Mouse (Mus musculus): ENCODE results near the gene Cav3. TPM values are rescaled to one million over a fixed set of nuclear protein-coding genes. Genes with fewer than 3 reads are reported as not detected.

Cav3 gene
- total and polyA plus RNA-seq, 2 experiments from 2014 or later, result 0.13 TPM; not detected in 1

GRCm38 (mm10) chr6:112488821-112489180 is 29.5 kb downstream of the Cav3 start:
- TF ChIP-seq CTCF (IDR thresholded peaks at IDR 0.05; ENCODE audit: low read depth), result no peak
- Histone ChIP-seq H3K4me3 (ENCODE audit: low read depth, low read length) (peak overlapping the region; percentile 42), H3K27ac (ENCODE audit: low read depth, low read length) (no peak overlapping the region), H3K9ac (peak overlapping the region; percentile 35; the same call in 1 of the 2 replicates), H3K36me3 (ENCODE audit: insufficient read depth) (no peaks in the 10 kb centered on the region), H3K4me1 (ENCODE audit: insufficient read depth) (0 out of 2 replicates have a peak, but pooled peaks cover 4% of the 10 kb centered on the region), H3K4me2 (ENCODE audit: low read depth) (peak overlapping the region; percentile 72), H3K9me3 (ENCODE audit: low read length) (no peaks in the 10 kb centered on the region), H3K27me3 (ENCODE audit: insufficient read depth, low read length) (peaks cover 24% of the 10 kb centered on the region)
- no peak for ATAC-seq
- DNase-seq, result no peak
- 36% methylated on average over 24 of the region's 24 CpGs for WGBS

GRCm38 (mm10) chr6:112489181-112489909 is 30.0 kb downstream of the Cav3 start:
- H3K4me1 ChIP-seq (ENCODE audit: insufficient read depth), result 0 out of 2 replicates have a peak, but pooled peaks cover 4% of the 10 kb centered on the region
- peak overlapping the region; percentile 42 for H3K4me3 ChIP-seq (ENCODE audit: low read depth, low read length)
- 3% methylated on average over 72 of the region's 72 CpGs for WGBS
- no peaks in the 10 kb centered on the region for H3K36me3 ChIP-seq (ENCODE audit: insufficient read depth)
- peaks cover 24% of the 10 kb centered on the region for H3K27me3 ChIP-seq (ENCODE audit: insufficient read depth, low read length)
- ATAC-seq, result peak; percentile 44; the same call in 1 of the 2 replicates
- peak overlapping the region; percentile 72 for H3K4me2 ChIP-seq (ENCODE audit: low read depth)
- peak; percentile 55 for DNase-seq
- TF ChIP-seq CTCF (IDR thresholded peaks at IDR 0.05; ENCODE audit: low read depth), result peak; percentile 49
- H3K27ac ChIP-seq (ENCODE audit: low read depth, low read length), result no peak overlapping the region
- peak overlapping the region; percentile 35; the same call in 1 of the 2 replicates for H3K9ac ChIP-seq
- H3K9me3 ChIP-seq (ENCODE audit: low read length), result no peaks in the 10 kb centered on the region

- ATAC-seq, result 0 out of 2 replicates have a peak, but pooled peaks have one; percentile 3
Observed at GRCm38 (mm10) chr6:112489910-112490559, 30.7 kb downstream of the Cav3 start, which contains the start of gene Oxtr. Gene Oxtr (minus strand): TSS chr6:112489943.

GRCm38 (mm10) chr6:112490625-112491242 is 31.4 kb downstream of the Cav3 start:
- WGBS, result 1% methylated on average over 35 of the region's 35 CpGs
- ATAC-seq, result peak; percentile 75
- Histone ChIP-seq H3K4me3 (ENCODE audit: low read depth, low read length) (peak overlapping the region; percentile 42), H3K9me3 (ENCODE audit: low read length) (no peaks in the 10 kb centered on the region), H3K4me2 (ENCODE audit: low read depth) (peak overlapping the region; percentile 72), H3K27ac (ENCODE audit: low read depth, low read length) (no peak overlapping the region), H3K4me1 (ENCODE audit: insufficient read depth) (0 out of 2 replicates have a peak, but pooled peaks cover 4% of the 10 kb centered on the region), H3K36me3 (ENCODE audit: insufficient read depth) (no peaks in the 10 kb centered on the region), H3K9ac (peak overlapping the region; percentile 44), H3K27me3 (ENCODE audit: insufficient read depth, low read length) (peaks cover 24% of the 10 kb centered on the region)
- peak; percentile 88 for DNase-seq
- TF ChIP-seq CTCF (IDR thresholded peaks at IDR 0.05; ENCODE audit: low read depth), result peak; percentile 94

More at GRCm38 (mm10) chr6:112489910-112490559, 30.7 kb downstream of the Cav3 start, which contains the start of gene Oxtr:
- TF ChIP-seq CTCF (IDR thresholded peaks at IDR 0.05; ENCODE audit: low read depth), result no peak
- Histone ChIP-seq H3K36me3 (ENCODE audit: insufficient read depth) (no peaks in the 10 kb centered on the region), H3K27ac (ENCODE audit: low read depth, low read length) (no peak within 1 kb of the TSS), H3K9ac (peak within 1 kb of the TSS; percentile 44), H3K27me3 (ENCODE audit: insufficient read depth, low read length) (peaks cover 24% of the 10 kb centered on the region), H3K4me2 (ENCODE audit: low read depth) (peak within 1 kb of the TSS; percentile 72), H3K4me1 (ENCODE audit: insufficient read depth) (0 out of 2 replicates have a peak, but pooled peaks cover 4% of the 10 kb centered on the region), H3K9me3 (ENCODE audit: low read length) (no peaks in the 10 kb centered on the region), H3K4me3 (ENCODE audit: low read depth, low read length) (peak within 1 kb of the TSS; percentile 42)
- no peak for DNase-seq
- WGBS, result 6% methylated on average over 24 of the region's 24 CpGs

GRCm38 (mm10) chr6:112491521-112491920 is 32.2 kb downstream of the Cav3 start:
- Histone ChIP-seq H3K36me3 (ENCODE audit: insufficient read depth) (no peaks in the 10 kb centered on the region), H3K27ac (ENCODE audit: low read depth, low read length) (no peak overlapping the region), H3K27me3 (ENCODE audit: insufficient read depth, low read length) (peaks cover 24% of the 10 kb centered on the region), H3K4me3 (ENCODE audit: low read depth, low read length) (no peak overlapping the region), H3K9me3 (ENCODE audit: low read length) (no peaks in the 10 kb centered on the region), H3K4me1 (ENCODE audit: insufficient read depth) (0 out of 2 replicates have a peak, but pooled peaks cover 4% of the 10 kb centered on the region), H3K4me2 (ENCODE audit: low read depth) (no peak overlapping the region), H3K9ac (no peak overlapping the region)
- DNase-seq, result no peak
- WGBS, result 65% methylated on average over 8 of the region's 8 CpGs
- TF ChIP-seq CTCF (IDR thresholded peaks at IDR 0.05; ENCODE audit: low read depth), result no peak
- no peak for ATAC-seq

GRCm38 (mm10) chr6:112492656-112493055 is 33.4 kb downstream of the Cav3 start:
- Histone ChIP-seq H3K9ac (no peak overlapping the region), H3K27me3 (ENCODE audit: insufficient read depth, low read length) (peaks cover 24% of the 10 kb centered on the region), H3K36me3 (ENCODE audit: insufficient read depth) (no peaks in the 10 kb centered on the region), H3K4me2 (ENCODE audit: low read depth) (no peak overlapping the region), H3K27ac (ENCODE audit: low read depth, low read length) (no peak overlapping the region), H3K4me1 (ENCODE audit: insufficient read depth) (0 out of 2 replicates have a peak, but pooled peaks cover 4% of the 10 kb centered on the region), H3K4me3 (ENCODE audit: low read depth, low read length) (no peak overlapping the region), H3K9me3 (ENCODE audit: low read length) (no peaks in the 10 kb centered on the region)
- no peak for TF ChIP-seq CTCF (IDR thresholded peaks at IDR 0.05; ENCODE audit: low read depth)
- 94% methylated on average over 6 of the region's 6 CpGs for WGBS
- ATAC-seq (no peak), DNase-seq (no peak)

Measured in forebrain, postnatal 0 days (tissue).